Mouse (Mus musculus): ENCODE measurements around the gene Slitrk5. TPM values are rescaled to one million over a fixed set of nuclear protein-coding genes. Genes with fewer than 3 reads are reported as not detected.
"Not testable (repeated sequence)": the region's sequence is repeated elsewhere in the genome, so short reads cannot be mapped to it uniquely, and the experiment has no call there.

Gene Slitrk5
- polyA plus RNA-seq, 1 experiment from 2014 or later: 2.3 TPM

- Histone ChIP-seq H3K4me1 (ENCODE audit: control insufficient read depth, insufficient read depth, low read length) (peaks cover 9% of the 10 kb centered on the region; the same call in 1 of the 2 replicates), H3K27me3 (replicated peaks; ENCODE audit: control insufficient read depth, insufficient read depth, low read length) (peaks cover 33% of the 10 kb centered on the region), H3K4me2 (ENCODE audit: low read depth, low read length) (peak overlapping the region; percentile 88), H3K27ac (ENCODE audit: low read length) (no peak overlapping the region), H3K36me3 (ENCODE audit: control insufficient read depth, insufficient read depth, low read length) (no peaks in the 10 kb centered on the region), H3K9me3 (ENCODE audit: control insufficient read depth, low read length) (no peaks in the 10 kb centered on the region), H3K9ac (ENCODE audit: low read depth, low read length) (no peak overlapping the region), H3K4me3 (ENCODE audit: low read length) (peak overlapping the region; percentile 50)
- 4% methylated on average over 13 of the region's 13 CpGs for WGBS
- no peak for ATAC-seq
Measured at GRCm38 (mm10) chr14:111681773-111682172, 6.9 kb downstream of the Slitrk5 start.

- Histone ChIP-seq H3K9me3 (ENCODE audit: control insufficient read depth, low read length) (no peaks in the 10 kb centered on the region), H3K27me3 (replicated peaks; ENCODE audit: control insufficient read depth, insufficient read depth, low read length) (peaks cover 22% of the 10 kb centered on the region), H3K4me3 (ENCODE audit: low read length) (no peak overlapping the region), H3K9ac (ENCODE audit: low read depth, low read length) (no peak overlapping the region), H3K4me1 (ENCODE audit: control insufficient read depth, insufficient read depth, low read length) (peaks cover 9% of the 10 kb centered on the region; the same call in 1 of the 2 replicates), H3K4me2 (ENCODE audit: low read depth, low read length) (no peak overlapping the region), H3K27ac (ENCODE audit: low read length) (no peak overlapping the region), H3K36me3 (ENCODE audit: control insufficient read depth, insufficient read depth, low read length) (no peaks in the 10 kb centered on the region)
- 65% methylated on average over 4 of the region's 4 CpGs for WGBS
- no peak for ATAC-seq
Measured at GRCm38 (mm10) chr14:111683543-111683942, 8.6 kb downstream of the Slitrk5 start.

- not testable (repeated sequence) for H3K9ac ChIP-seq (ENCODE audit: low read depth, low read length); ATAC-seq; H3K27me3 ChIP-seq (replicated peaks; ENCODE audit: control insufficient read depth, insufficient read depth, low read length); H3K9me3 ChIP-seq (ENCODE audit: control insufficient read depth, low read length); H3K36me3 ChIP-seq (ENCODE audit: control insufficient read depth, insufficient read depth, low read length); H3K4me3 ChIP-seq (ENCODE audit: low read length); H3K4me1 ChIP-seq (ENCODE audit: control insufficient read depth, insufficient read depth, low read length); H3K27ac ChIP-seq (ENCODE audit: low read length); H3K4me2 ChIP-seq (ENCODE audit: low read depth, low read length)
- 66% methylated on average over 1 of the region's 1 CpGs for WGBS
Measured at GRCm38 (mm10) chr14:111690139-111690538, 15.2 kb downstream of the Slitrk5 start.

GRCm38 (mm10) chr14:111729833-111730232 lies 54.9 kb downstream of the Slitrk5 start:
- no peaks in the 10 kb centered on the region for H3K4me1 ChIP-seq (ENCODE audit: control insufficient read depth, insufficient read depth, low read length)
- no peak overlapping the region for H3K27ac ChIP-seq (ENCODE audit: low read length)
- no peak for ATAC-seq
- no peak overlapping the region for H3K4me3 ChIP-seq (ENCODE audit: low read length)
- H3K36me3 ChIP-seq (ENCODE audit: control insufficient read depth, insufficient read depth, low read length): no peaks in the 10 kb centered on the region
- 81% methylated on average over 2 of the region's 2 CpGs for WGBS
- H3K4me2 ChIP-seq (ENCODE audit: low read depth, low read length): no peak overlapping the region
- H3K9ac ChIP-seq (ENCODE audit: low read depth, low read length): no peak overlapping the region
- H3K9me3 ChIP-seq (ENCODE audit: control insufficient read depth, low read length): no peaks in the 10 kb centered on the region
- H3K27me3 ChIP-seq (replicated peaks; ENCODE audit: control insufficient read depth, insufficient read depth, low read length): no peaks in the 10 kb centered on the region

All from intestine, embryonic 16.5 days (tissue).